Mouse (Mus musculus) lung, postnatal 4 days (tissue): Measurements from ENCODE around the gene Fthl17d.
"Not testable (repeated sequence)": the region's sequence is repeated elsewhere in the genome, so short reads cannot be mapped to it uniquely, and the experiment has no call there.

Experiments
- DNase-seq, 2 experiments: peaks; one replicate each; pipeline ENCODE4 v3.0.0; 2021

Gene Fthl17d

DNA sequence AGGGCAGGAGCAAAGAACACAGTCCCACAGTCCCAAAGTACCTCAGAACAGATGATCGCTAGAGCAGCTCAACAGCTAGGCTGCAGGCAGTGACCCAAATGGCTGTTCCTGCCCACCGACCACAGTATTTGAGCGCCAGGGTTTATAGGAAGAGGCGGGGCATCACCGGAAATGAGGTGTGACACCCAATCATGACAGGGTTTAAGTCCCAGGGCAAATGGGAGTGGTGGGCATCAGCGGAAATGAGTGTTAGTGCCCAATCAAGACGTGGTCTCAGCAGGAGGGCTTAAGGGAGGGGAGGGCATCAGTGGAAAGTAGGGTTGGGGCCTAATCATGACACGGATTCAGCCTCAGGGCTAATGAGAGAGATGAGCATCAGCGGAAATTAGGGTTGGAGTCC is at the start of gene Fthl17d:
TSS of gene Fthl17d (minus strand) at position 101 of the 400 bp plus-strand sequence.
- DNase-seq, result not testable (repeated sequence)

DNA sequence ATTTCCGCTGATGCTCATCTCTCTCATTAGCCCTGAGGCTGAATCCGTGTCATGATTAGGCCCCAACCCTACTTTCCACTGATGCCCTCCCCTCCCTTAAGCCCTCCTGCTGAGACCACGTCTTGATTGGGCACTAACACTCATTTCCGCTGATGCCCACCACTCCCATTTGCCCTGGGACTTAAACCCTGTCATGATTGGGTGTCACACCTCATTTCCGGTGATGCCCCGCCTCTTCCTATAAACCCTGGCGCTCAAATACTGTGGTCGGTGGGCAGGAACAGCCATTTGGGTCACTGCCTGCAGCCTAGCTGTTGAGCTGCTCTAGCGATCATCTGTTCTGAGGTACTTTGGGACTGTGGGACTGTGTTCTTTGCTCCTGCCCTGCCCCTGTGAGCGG is 46.6 kb upstream of the Fthl17d start, which contains the start of gene Fthl17e:
TSS of gene Fthl17e (plus strand) at position 301 of the 400 bp plus-strand sequence.
- DNase-seq, result not testable (repeated sequence)

DNA sequence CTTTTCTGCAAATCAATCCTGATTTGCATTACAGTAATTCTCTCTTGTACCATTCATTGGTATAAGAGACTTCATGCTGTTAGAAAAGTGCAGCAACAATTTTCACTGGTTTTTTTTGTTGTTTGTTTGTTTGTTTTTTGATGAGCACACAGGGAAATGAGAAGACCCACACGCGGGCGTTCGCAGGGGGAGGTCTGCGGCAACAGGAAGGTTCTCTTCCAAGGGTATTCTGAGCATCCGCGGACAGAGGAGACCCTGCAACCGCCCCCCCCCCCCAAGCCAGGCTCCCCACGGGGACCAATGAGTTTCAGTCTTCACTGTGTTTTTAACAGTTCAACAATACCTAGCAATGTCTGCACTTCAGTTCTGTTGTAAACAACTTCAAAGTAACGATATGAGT is 32.9 kb upstream of the Fthl17d start:
- DNase-seq, result no peak

DNA sequence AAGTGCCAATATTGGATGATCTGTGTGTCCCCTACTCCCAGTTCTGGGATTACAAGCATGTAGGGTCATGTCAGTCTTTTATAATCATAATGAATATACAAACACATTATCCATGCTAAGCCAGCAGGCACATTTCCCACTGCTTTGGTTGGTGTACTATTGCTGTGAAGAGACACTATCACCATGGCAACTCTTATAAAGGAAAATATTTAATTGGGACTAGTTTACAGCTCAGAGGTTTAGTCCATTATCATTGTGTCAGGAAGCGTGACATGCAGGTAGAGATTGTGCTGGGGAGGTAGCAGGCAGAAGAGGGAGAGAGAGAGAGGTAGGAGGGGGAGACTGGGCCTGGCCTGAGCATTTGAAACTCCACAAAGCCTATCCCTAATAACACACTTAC is 29.5 kb upstream of the Fthl17d start:
- DNase-seq, result no peak

DNA sequence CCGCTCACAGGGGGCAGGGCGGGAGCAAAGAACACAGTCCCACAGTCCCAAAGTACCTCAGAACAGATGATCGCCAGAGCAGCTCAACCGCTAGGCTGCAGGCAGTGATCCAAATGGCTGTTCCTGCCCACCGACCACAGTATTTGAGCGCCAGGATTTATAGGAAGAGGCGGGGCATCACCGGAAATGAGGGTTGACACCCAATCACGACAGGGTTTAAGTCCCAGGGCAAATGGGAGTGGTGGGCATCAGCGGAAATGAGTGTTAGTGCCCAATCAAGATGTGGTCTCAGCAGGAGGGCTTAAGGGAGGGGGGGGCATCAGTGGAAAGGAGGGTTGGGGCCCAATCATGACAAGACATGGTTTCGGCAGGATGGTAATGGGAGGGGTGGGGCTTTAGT is 10.1 kb downstream of the Fthl17d start, which contains the start of gene Fthl17c:
TSS of gene Fthl17c (minus strand) at position 101 of the 400 bp plus-strand sequence.
- not testable (repeated sequence) for DNase-seq

DNA sequence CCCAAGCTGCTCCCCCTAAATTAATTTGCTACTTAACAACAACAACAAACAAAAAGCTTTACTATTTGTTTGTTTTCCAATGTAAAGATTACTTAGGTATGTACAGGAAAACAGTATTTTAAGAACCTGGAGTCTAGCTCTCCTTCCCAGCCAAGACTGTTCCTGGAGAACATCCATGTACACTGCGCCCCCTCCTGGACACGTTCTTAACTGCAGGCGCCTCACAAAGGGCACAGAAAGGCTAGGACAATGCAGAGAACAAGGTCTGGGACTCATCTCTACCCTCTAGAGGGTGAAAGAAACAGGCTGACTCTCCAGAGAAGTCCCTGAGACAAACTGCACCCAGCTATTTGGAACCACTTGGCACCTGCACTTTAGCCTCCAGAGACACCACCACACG is 21.9 kb downstream of the Fthl17d start:
- DNase-seq, result not testable (repeated sequence)

DNA sequence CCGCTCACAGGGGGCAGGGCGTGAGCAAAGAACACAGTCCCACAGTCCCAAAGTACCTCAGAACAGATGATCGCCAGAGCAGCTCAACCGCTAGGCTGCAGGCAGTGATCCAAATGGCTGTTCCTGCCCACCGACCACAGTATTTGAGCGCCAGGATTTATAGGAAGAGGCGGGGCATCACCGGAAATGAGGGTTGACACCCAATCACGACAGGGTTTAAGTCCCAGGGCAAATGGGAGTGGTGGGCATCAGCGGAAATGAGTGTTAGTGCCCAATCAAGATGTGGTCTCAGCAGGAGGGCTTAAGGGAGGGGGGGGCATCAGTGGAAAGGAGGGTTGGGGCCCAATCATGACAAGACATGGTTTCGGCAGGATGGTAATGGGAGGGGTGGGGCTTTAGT is 23.7 kb downstream of the Fthl17d start, which contains the start of gene Fthl17b:
TSS of gene Fthl17b (minus strand) at position 101 of the 400 bp plus-strand sequence.
- not testable (repeated sequence) for DNase-seq

DNA sequence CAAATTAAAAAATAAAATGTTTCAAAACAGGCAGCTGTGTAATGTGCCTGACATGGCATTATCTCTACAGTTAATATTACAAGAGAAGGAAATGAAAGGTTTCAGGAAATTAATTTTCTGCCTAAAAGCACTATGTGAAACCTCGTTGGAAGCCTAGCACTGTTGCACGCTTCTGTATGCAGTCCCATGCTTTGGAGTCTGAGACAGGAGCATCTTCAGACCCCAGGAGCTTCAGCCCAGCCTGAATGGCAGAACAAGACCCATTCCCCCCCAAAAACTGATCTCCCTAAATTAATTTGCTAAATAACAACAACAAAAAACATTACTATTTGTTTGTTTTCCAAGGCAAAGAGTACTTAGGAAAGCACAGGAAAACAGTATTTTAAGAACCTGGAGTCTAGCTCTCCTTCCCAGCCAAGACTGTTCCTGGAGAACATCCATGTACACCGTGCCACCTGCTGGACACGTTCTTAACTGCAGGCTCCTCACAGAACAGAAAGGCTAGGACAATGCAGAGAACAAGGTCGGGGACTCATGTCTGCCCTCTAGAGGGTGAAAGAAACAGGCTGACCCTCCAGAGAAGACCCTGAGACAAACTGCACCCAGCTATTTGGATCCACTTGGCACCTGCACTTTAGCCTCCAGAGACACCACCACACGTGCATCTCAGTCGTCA is 38.3 kb downstream of the Fthl17d start:
- peak; percentile 69 to 84 for DNase-seq

DNA sequence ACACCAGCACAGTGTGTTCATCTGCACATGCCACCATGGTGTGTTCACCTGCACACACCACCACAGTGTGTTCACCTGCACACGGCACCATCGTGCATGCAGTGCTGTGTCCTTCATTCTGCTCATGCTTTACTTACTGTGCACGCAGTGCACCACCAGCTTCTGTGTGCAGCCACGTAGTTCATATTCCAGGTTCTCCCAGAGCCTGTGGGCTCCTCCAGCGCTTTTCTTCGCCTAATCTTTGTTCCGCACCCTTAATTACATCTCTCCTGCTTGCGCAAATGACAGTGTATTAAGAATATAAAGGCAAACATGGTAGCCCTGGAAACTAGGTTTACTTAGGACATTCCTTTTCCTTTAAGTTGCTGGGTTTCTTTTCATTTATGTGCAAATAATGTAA is 42.5 kb downstream of the Fthl17d start:
- no peak for DNase-seq
